Mouse (Mus musculus) left cerebral cortex, postnatal 25 days (tissue): Measurements from ENCODE around the gene Nfkbil1. TPM values are rescaled to one million over a fixed set of nuclear protein-coding genes. Genes with fewer than 3 reads are reported as not detected.

Experiments
- DNase-seq, 2 experiments: peaks; one replicate each; pipeline ENCODE4 v3.0.0; 2022; ENCODE audit warnings: low spot score in 2 of 2, mixed read lengths in 1 of 2
- intact Hi-C: fragments of 180-260 bp; cut with DNase I; formaldehyde crosslinking; loops from one replicate; pipeline ENCODE4 v1.15.1; 2025
- total RNA-seq, 2 experiments: library from RNA; stranded (reverse); gene quantifications; 2 replicates each; pipeline ENCODE4 v1.2.3; 2021

Gene Nfkbil1
- total RNA-seq, 2 experiments from 2014 or later: 11.7 to 12.8 TPM

- no peak for DNase-seq
- intact Hi-C loops: loop anchor here (1.0 kb wide), 1 partner anchor 47 kb away; no protein-coding TSS in a partner anchor
These were observed 20.1 kb upstream of the Nfkbil1 start for GRCm38 (mm10) chr17:35255704-35256103.

- intact Hi-C loops: loop anchor here (1.0 kb wide), 1 partner anchor 47 kb away; no protein-coding TSS in a partner anchor
- no peak for DNase-seq
These were observed 19.7 kb upstream of the Nfkbil1 start for GRCm38 (mm10) chr17:35255301-35255700.

GRCm38 (mm10) chr17:35254241-35255098 is 18.9 kb upstream of the Nfkbil1 start:
- intact Hi-C loops: loop anchor here (1.0 kb wide), 1 partner anchor 48 kb away; no protein-coding TSS in a partner anchor

GRCm38 (mm10) chr17:35253293-35254093 is 17.9 kb upstream of the Nfkbil1 start:
- intact Hi-C loops: no loop called here
- no peak for DNase-seq

More at GRCm38 (mm10) chr17:35254241-35255098, 18.9 kb upstream of the Nfkbil1 start:
- peak in 1 of 2 experiments; percentile 40 for DNase-seq

- DNase-seq: no peak
- intact Hi-C loops: no loop called here
These were observed 17.2 kb upstream of the Nfkbil1 start for GRCm38 (mm10) chr17:35252619-35253292.

- intact Hi-C loops: no loop called here
- no peak for DNase-seq
These were observed 16.4 kb upstream of the Nfkbil1 start for GRCm38 (mm10) chr17:35251981-35252380.

GRCm38 (mm10) chr17:35251162-35251719 is 15.6 kb upstream of the Nfkbil1 start:
- intact Hi-C loops: no loop called here
- no peak for DNase-seq

- no peak for DNase-seq
- intact Hi-C loops: no loop called here
These were observed 14.9 kb upstream of the Nfkbil1 start for GRCm38 (mm10) chr17:35250348-35251120.

GRCm38 (mm10) chr17:35249451-35250197 is 14.0 kb upstream of the Nfkbil1 start:
- no peak for DNase-seq
- intact Hi-C loops: no loop called here

GRCm38 (mm10) chr17:35248986-35249385 is 13.4 kb upstream of the Nfkbil1 start:
- intact Hi-C loops: no loop called here

GRCm38 (mm10) chr17:35247144-35247543 is 11.6 kb upstream of the Nfkbil1 start:
- intact Hi-C loops: no loop called here
- no peak for DNase-seq

More at GRCm38 (mm10) chr17:35248986-35249385, 13.4 kb upstream of the Nfkbil1 start:
- no peak for DNase-seq

- no peak for DNase-seq
- intact Hi-C loops: no loop called here
These were observed 10.4 kb upstream of the Nfkbil1 start for GRCm38 (mm10) chr17:35245731-35246623.

- DNase-seq: no peak
- intact Hi-C loops: loop anchor here (5.0 kb wide), 1 partner anchor 243 kb away; the partner anchor contains the start of gene Vars
These were observed 9.4 kb upstream of the Nfkbil1 start for GRCm38 (mm10) chr17:35244999-35245398.

- intact Hi-C loops: loop anchor here (5.0 kb wide), 1 partner anchor 241 kb away; the partner anchor contains the start of gene Vars
- DNase-seq: peak in 1 of 2 experiments; percentile 73
These were observed 7.5 kb upstream of the Nfkbil1 start for GRCm38 (mm10) chr17:35243086-35243485.

- intact Hi-C loops: loop anchor here (5.0 kb wide), 1 partner anchor 240 kb away; the partner anchor contains the start of gene Vars
- DNase-seq: peak; percentile 34 to 54
These were observed 6.7 kb upstream of the Nfkbil1 start for GRCm38 (mm10) chr17:35242015-35242941.
